Mouse (Mus musculus): ENCODE data around the gene P2rx3. TPM values are rescaled to one million over a fixed set of nuclear protein-coding genes. Genes with fewer than 3 reads are reported as not detected.

The P2rx3 gene
- polyA plus RNA-seq, 1 experiment, result 53.1 TPM

DNA sequence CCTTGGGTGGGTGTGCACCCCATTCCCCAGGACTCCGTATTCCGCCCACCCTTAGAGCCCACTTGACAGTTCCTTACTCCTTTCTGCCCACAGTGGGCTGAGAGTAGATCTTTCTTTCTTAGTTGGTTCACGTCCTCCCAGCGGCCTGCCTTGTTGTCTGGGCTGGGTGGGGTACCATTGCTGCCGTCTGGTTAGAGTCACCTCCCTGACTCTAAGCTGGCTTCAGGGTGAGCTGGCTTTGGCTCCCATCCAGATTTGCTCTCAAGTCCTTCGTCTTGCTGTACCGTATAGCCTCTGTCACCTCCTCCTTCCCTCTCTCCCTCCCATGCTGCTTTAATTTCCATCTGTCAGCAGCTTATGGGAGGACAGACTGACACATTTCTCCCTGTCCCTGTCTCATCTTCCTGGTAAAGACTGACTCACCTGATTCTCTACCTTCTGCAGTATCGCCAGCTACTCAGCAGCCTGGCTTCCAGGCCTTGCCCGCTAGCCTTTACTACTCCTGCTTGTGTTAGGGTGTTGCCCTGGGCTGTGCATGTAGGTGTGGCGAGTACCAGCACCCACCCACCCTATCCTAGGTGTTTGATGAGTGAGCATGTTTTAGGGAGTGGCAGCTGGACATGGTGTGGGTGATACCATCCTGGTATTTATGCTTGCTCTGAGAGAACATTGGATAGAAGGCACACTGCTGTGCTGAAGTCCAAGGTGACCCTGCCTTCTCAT is 30.8 kb upstream of the P2rx3 start:
- no peak overlapping the region for H3K4me3 ChIP-seq
- H3K4me2 ChIP-seq (ENCODE audit: low read depth), result no peak overlapping the region
- H3ac ChIP-seq (ENCODE audit: control insufficient read depth, insufficient read length), result no peak overlapping the region
- H3K79me2 ChIP-seq (ENCODE audit: control insufficient read depth, insufficient read depth), result peaks cover 19% of the 10 kb centered on the region
- no peak for TF ChIP-seq MYOG (IDR thresholded peaks at IDR 0.05; ENCODE audit: control insufficient read depth in 1 of 3, insufficient read depth in 1 of 3, insufficient read length in 2 of 3, low read depth in 2 of 3)
- TF ChIP-seq E2F4 (IDR thresholded peaks at IDR 0.05; ENCODE audit: insufficient read depth), result no peak
- TF ChIP-seq CEBPB (IDR thresholded peaks at IDR 0.05; ENCODE audit: insufficient read depth, poor library complexity, severe bottlenecking), result no peak
- TF ChIP-seq POLR2AphosphoS2 (IDR thresholded peaks at IDR 0.05; ENCODE audit: insufficient read length, low read depth), result no peak
- no peak for TF ChIP-seq TCF12 (IDR thresholded peaks at IDR 0.05; ENCODE audit: insufficient read depth, poor library complexity, severe bottlenecking)
- TF ChIP-seq USF1 (IDR thresholded peaks at IDR 0.05; ENCODE audit: low read depth), result no peak
- no peak for TF ChIP-seq TCF3 (IDR thresholded peaks at IDR 0.05; ENCODE audit: insufficient read length, low read depth)
- TF ChIP-seq POLR2A (IDR thresholded peaks at IDR 0.05; ENCODE audit: insufficient read length, low read depth), result no peak
- TF ChIP-seq MYOD1 (IDR thresholded peaks at IDR 0.05; ENCODE audit: control insufficient read depth in 1 of 3, insufficient read length in 2 of 3, low read depth in 2 of 3), result no peak
- TF ChIP-seq SRF (IDR thresholded peaks at IDR 0.05; ENCODE audit: control insufficient read depth, insufficient read length, low read depth), result no peak
- peaks cover 62% of the 10 kb centered on the region for H3K36me3 ChIP-seq (ENCODE audit: control insufficient read depth, insufficient read depth)
- H3K27me3 ChIP-seq (ENCODE audit: control insufficient read depth, insufficient read depth, insufficient read length), result no peaks in the 10 kb centered on the region

DNA sequence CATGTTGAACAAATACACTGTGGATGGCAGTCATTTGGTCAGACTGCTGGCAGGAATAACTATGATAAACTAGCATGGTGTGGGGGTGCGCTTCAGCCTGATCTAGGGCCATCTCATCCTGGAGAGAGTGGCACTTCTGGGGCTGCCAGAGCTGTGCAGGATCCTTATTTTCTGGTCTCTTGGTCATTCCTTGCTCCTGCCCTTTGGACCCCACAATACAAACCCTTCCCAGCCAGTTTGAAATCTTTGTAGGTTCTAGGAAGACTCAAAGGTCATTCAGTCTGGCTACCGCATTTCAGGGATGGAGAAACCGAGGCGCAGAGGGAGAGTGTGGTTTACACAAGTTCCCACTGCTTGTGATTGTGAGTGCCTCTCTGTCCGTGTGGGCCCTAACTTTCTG is 29.7 kb upstream of the P2rx3 start:
- TF ChIP-seq MYOD1 (IDR thresholded peaks at IDR 0.05; ENCODE audit: control insufficient read depth in 1 of 3, insufficient read length in 2 of 3, low read depth in 2 of 3), result no peak
- TF ChIP-seq TCF3 (IDR thresholded peaks at IDR 0.05; ENCODE audit: insufficient read length, low read depth), result no peak
- TF ChIP-seq MYOG (IDR thresholded peaks at IDR 0.05; ENCODE audit: control insufficient read depth in 1 of 3, insufficient read depth in 1 of 3, insufficient read length in 2 of 3, low read depth in 2 of 3), result no peak
- TF ChIP-seq SRF (IDR thresholded peaks at IDR 0.05; ENCODE audit: control insufficient read depth, insufficient read length, low read depth), result no peak
- TF ChIP-seq TCF12 (IDR thresholded peaks at IDR 0.05; ENCODE audit: insufficient read depth, poor library complexity, severe bottlenecking), result no peak
- no peak for TF ChIP-seq POLR2A (IDR thresholded peaks at IDR 0.05; ENCODE audit: insufficient read length, low read depth)
- no peak for TF ChIP-seq E2F4 (IDR thresholded peaks at IDR 0.05; ENCODE audit: insufficient read depth)
- no peak for TF ChIP-seq POLR2AphosphoS2 (IDR thresholded peaks at IDR 0.05; ENCODE audit: insufficient read length, low read depth)
- no peak for TF ChIP-seq USF1 (IDR thresholded peaks at IDR 0.05; ENCODE audit: low read depth)
- TF ChIP-seq REST (IDR thresholded peaks at IDR 0.05; ENCODE audit: insufficient read depth, insufficient read length), result no peak
- no peak for TF ChIP-seq CEBPB (IDR thresholded peaks at IDR 0.05; ENCODE audit: insufficient read depth, poor library complexity, severe bottlenecking)
- TF ChIP-seq MAX (IDR thresholded peaks at IDR 0.05; ENCODE audit: low read depth), result no peak
- Histone ChIP-seq H3K4me3 (no peak overlapping the region), H3K4me2 (ENCODE audit: low read depth) (no peak overlapping the region), H3K27me3 (ENCODE audit: control insufficient read depth, insufficient read depth, insufficient read length) (no peaks in the 10 kb centered on the region), H3ac (ENCODE audit: control insufficient read depth, insufficient read length) (no peak overlapping the region), H3K36me3 (ENCODE audit: control insufficient read depth, insufficient read depth) (peaks cover 71% of the 10 kb centered on the region), H3K79me2 (ENCODE audit: control insufficient read depth, insufficient read depth) (peaks cover 31% of the 10 kb centered on the region)

DNA sequence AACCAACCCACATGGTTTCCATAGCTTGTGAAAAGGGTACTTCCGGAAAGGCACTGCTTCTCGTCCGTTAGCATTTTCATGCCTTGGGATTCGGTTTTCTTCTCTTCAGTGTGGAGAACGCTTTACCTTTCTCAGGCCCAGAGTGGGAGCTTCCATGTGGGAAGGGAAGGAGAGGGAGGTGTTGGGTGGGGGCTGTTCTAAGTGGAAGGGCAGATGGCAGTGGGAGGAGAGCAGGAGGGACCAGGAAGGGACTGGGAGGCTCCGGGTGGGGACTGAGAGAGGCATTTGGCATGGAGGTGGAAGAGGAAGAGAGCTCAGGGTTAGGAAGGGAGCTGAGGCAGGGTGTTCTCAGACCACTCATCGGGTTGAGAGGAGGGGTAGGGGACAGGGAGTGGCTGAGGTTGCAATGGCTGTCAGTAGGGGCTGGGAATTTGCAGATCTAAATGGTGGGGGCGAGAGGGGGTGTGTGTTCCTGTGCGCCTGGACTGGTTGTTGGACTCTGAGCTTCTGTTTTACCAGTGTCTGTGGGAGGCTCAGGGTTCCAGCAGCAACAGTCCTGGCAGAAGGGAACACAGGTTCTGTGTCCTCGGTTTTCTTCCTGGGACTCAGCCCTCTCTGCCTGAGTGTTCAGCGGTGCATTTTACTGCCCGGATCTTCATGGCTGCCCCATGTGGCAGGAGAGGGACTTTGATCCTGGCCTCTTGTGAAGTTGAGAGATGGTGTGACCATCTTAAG is 28.0 kb upstream of the P2rx3 start:
- Histone ChIP-seq H3K4me3 (no peak overlapping the region), H3K27me3 (ENCODE audit: control insufficient read depth, insufficient read depth, insufficient read length) (no peaks in the 10 kb centered on the region), H3ac (ENCODE audit: control insufficient read depth, insufficient read length) (no peak overlapping the region), H3K36me3 (ENCODE audit: control insufficient read depth, insufficient read depth) (peaks cover 66% of the 10 kb centered on the region), H3K79me2 (ENCODE audit: control insufficient read depth, insufficient read depth) (peaks cover 40% of the 10 kb centered on the region), H3K4me2 (ENCODE audit: low read depth) (no peak overlapping the region)
- TF ChIP-seq CEBPB (IDR thresholded peaks at IDR 0.05; ENCODE audit: insufficient read depth, poor library complexity, severe bottlenecking), result no peak
- no peak for TF ChIP-seq TCF12 (IDR thresholded peaks at IDR 0.05; ENCODE audit: insufficient read depth, poor library complexity, severe bottlenecking)
- TF ChIP-seq POLR2A (IDR thresholded peaks at IDR 0.05; ENCODE audit: insufficient read length, low read depth), result peak; percentile 14
- no peak for TF ChIP-seq MAX (IDR thresholded peaks at IDR 0.05; ENCODE audit: low read depth)
- TF ChIP-seq MYOD1 (IDR thresholded peaks at IDR 0.05; ENCODE audit: control insufficient read depth in 1 of 3, insufficient read length in 2 of 3, low read depth in 2 of 3), result no peak
- TF ChIP-seq SRF (IDR thresholded peaks at IDR 0.05; ENCODE audit: control insufficient read depth, insufficient read length, low read depth), result no peak
- TF ChIP-seq MYOG (IDR thresholded peaks at IDR 0.05; ENCODE audit: control insufficient read depth in 1 of 3, insufficient read depth in 1 of 3, insufficient read length in 2 of 3, low read depth in 2 of 3), result no peak
- no peak for TF ChIP-seq POLR2AphosphoS2 (IDR thresholded peaks at IDR 0.05; ENCODE audit: insufficient read length, low read depth)
- no peak for TF ChIP-seq E2F4 (IDR thresholded peaks at IDR 0.05; ENCODE audit: insufficient read depth)

DNA sequence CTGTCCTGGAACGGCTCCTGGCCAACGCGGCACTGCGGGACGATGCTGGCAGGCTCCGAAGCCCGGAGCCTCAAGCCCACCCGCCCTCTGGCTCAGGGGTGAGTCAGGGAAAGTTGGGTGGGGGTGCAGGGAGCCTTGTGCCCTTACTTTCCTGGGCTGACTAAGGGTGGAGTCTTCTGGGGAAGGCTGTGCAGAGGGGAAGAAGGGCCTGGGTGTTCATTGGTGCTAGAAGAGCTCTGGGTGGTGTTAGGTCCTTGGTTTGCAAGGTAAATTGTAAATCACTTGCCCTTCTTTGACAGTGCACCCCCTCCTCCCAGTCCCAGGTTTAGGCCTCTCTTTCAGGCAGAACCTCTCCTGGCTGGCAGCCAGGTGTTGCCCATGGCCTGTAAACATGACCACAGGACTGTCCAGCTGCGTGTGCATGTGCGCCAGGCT is 23.9 kb upstream of the P2rx3 start:
- Histone ChIP-seq H3K4me3 (peak overlapping the region; percentile 28), H3ac (ENCODE audit: control insufficient read depth, insufficient read length) (peak overlapping the region; percentile 35), H3K79me2 (ENCODE audit: control insufficient read depth, insufficient read depth) (peaks cover 40% of the 10 kb centered on the region), H3K4me2 (ENCODE audit: low read depth) (peak overlapping the region; percentile 85), H3K27me3 (ENCODE audit: control insufficient read depth, insufficient read depth, insufficient read length) (no peaks in the 10 kb centered on the region), H3K36me3 (ENCODE audit: control insufficient read depth, insufficient read depth) (peaks cover 63% of the 10 kb centered on the region)
- TF ChIP-seq MYOG (IDR thresholded peaks at IDR 0.05; ENCODE audit: control insufficient read depth in 1 of 3, insufficient read depth in 1 of 3, insufficient read length in 2 of 3, low read depth in 2 of 3), result no peak
- no peak for TF ChIP-seq TCF12 (IDR thresholded peaks at IDR 0.05; ENCODE audit: insufficient read depth, poor library complexity, severe bottlenecking)
- peak; percentile 34 for TF ChIP-seq POLR2AphosphoS2 (IDR thresholded peaks at IDR 0.05; ENCODE audit: insufficient read length, low read depth)
- TF ChIP-seq SRF (IDR thresholded peaks at IDR 0.05; ENCODE audit: control insufficient read depth, insufficient read length, low read depth), result no peak
- no peak for TF ChIP-seq POLR2A (IDR thresholded peaks at IDR 0.05; ENCODE audit: insufficient read length, low read depth)
- peak; percentile 82 for TF ChIP-seq CEBPB (IDR thresholded peaks at IDR 0.05; ENCODE audit: insufficient read depth, poor library complexity, severe bottlenecking)
